Mouse (Mus musculus): ENCODE results near the gene Ldlrap1. TPM values are rescaled to one million over a fixed set of nuclear protein-coding genes. Genes with fewer than 3 reads are reported as not detected.

The Ldlrap1 gene
- total RNA-seq, 1 experiment from 2014 or later: 53.1 TPM

- DNase-seq: peak; percentile 93
Measured at GRCm38 (mm10) chr4:134713937-134714336, 53.9 kb downstream of the Ldlrap1 start.

- no peak for DNase-seq
Measured at GRCm38 (mm10) chr4:134705311-134705710, 62.5 kb downstream of the Ldlrap1 start.

- DNase-seq: no peak
Measured at GRCm38 (mm10) chr4:134704590-134704989, 63.2 kb downstream of the Ldlrap1 start.

- DNase-seq: peak; percentile 99
Measured at GRCm38 (mm10) chr4:134703835-134704546, 63.8 kb downstream of the Ldlrap1 start, which contains the start of gene Man1c1. Gene Man1c1 (minus strand): TSS chr4:134704290.

- DNase-seq: peak; percentile 67
Measured at GRCm38 (mm10) chr4:134702981-134703834, 64.6 kb downstream of the Ldlrap1 start.

- DNase-seq: peak; percentile 85
Measured at GRCm38 (mm10) chr4:134701934-134702333, 65.9 kb downstream of the Ldlrap1 start.

- no peak for DNase-seq
Measured at GRCm38 (mm10) chr4:134700911-134701310, 66.9 kb downstream of the Ldlrap1 start.

GRCm38 (mm10) chr4:134693202-134693940 lies 74.5 kb downstream of the Ldlrap1 start:
- DNase-seq: peak; percentile 59

- no peak for DNase-seq
Measured at GRCm38 (mm10) chr4:134692388-134692787, 75.4 kb downstream of the Ldlrap1 start.

Other genes starting within 250 kb of the Ldlrap1 start
- gene Mtfr1l, start 232.6 kb downstream of the Ldlrap1 start, total RNA-seq (2021): 103 and 113 TPM in 2 replicates
- gene Selenon, start 215.9 kb downstream of the Ldlrap1 start, total RNA-seq (2021): 30.2 and 32.3 TPM in 2 replicates
- gene Man1c1, start 63.7 kb downstream of the Ldlrap1 start, total RNA-seq (2021): 19.6 and 21.5 TPM in 2 replicates
- 35.3 and 35.6 TPM in 2 replicates for gene Maco1, start 85.3 kb upstream of the Ldlrap1 start, total RNA-seq (2021)
- gene Rhd, start 96.5 kb upstream of the Ldlrap1 start, total RNA-seq (2021): 1.1 and 8.4 TPM in 2 replicates
- 215 and 225 TPM in 2 replicates for gene Tmem50a, start 147.0 kb upstream of the Ldlrap1 start, total RNA-seq (2021)
- 394 and 402 TPM in 2 replicates for gene Rsrp1, start 155.6 kb upstream of the Ldlrap1 start, total RNA-seq (2021)
- 81.4 and 90.5 TPM in 2 replicates for gene Syf2, start 162.9 kb upstream of the Ldlrap1 start, total RNA-seq (2021)

Measured in adrenal gland, postnatal 14 days (tissue).